Mouse (Mus musculus) kidney, postnatal 0 days (tissue): ENCODE measurements at regions not wholly inside any gene's neighbourhood (a gene's known extent, or its start where the extent isn't known, plus 50 kb on each side); places are given as distances from the start of the nearest gene placed in this dataset.

Source experiments
- ATAC-seq: fragments of 200-750 bp; cut with Nextera tagmentation; replicated peaks from 2 replicates; pipeline ENCODE4 v1.8.0; 2017; ENCODE audit warnings: low read depth, moderate number of reproducible peaks, moderate TSS enrichment, moderate library complexity; ENCODE audit not compliant: low FRiP score
- DNase-seq: peaks from one replicate; pipeline ENCODE4 v3.0.0-alpha.2; 2016; ENCODE audit warnings: low spot score
- H3K27ac ChIP-seq: fragments of 300-500 bp; sonication (generic); 2 replicates; pipeline ENCODE4 v1.5.1; 2014; ENCODE audit warnings: mild to moderate bottlenecking
- H3K27me3 ChIP-seq: fragments of 300-500 bp; sonication (generic); 2 replicates; pipeline ENCODE4 v1.6.1; 2014; ENCODE audit warnings: low read length, mixed read lengths; ENCODE audit not compliant: insufficient read depth
- H3K36me3 ChIP-seq: fragments of 300-500 bp; sonication (generic); 2 replicates; pipeline ENCODE4 v1.6.1; 2014; ENCODE audit warnings: low read length, mixed read lengths; ENCODE audit not compliant: insufficient read depth
- H3K4me1 ChIP-seq: fragments of 300-500 bp; sonication (generic); replicated peaks from 2 replicates; pipeline ENCODE4 v1.6.1; 2014; ENCODE audit warnings: antibody characterized with exemption, low read length, mixed read lengths; ENCODE audit not compliant: insufficient read depth
- H3K4me2 ChIP-seq: fragments of 300-500 bp; sonication (generic); 2 replicates; pipeline ENCODE4 v1.6.1; 2014; ENCODE audit warnings: mild to moderate bottlenecking, low read length, moderate library complexity, mixed read lengths
- H3K4me3 ChIP-seq: fragments of 300-500 bp; sonication (generic); replicated peaks from 2 replicates; pipeline ENCODE4 v1.5.1; 2014; ENCODE audit warnings: low read depth, low read length
- H3K9ac ChIP-seq: fragments of 300-500 bp; sonication (generic); 2 replicates; pipeline ENCODE4 v1.6.1; 2014; ENCODE audit warnings: low read depth, low read length
- H3K9me3 ChIP-seq: fragments of 300-500 bp; sonication (generic); replicated peaks from 2 replicates; pipeline ENCODE4 v1.6.1; 2016; ENCODE audit warnings: low read length, inconsistent platforms, mixed read lengths
- CTCF ChIP-seq: IDR thresholded peaks from 2 replicates; pipeline ENCODE4 v1.5.1; 2016; ENCODE audit warnings: antibody characterized with exemption, low read depth, mild to moderate bottlenecking, moderate library complexity
- WGBS: fragments of 180-500 bp; shearing (Covaris S2); extraction: QIAGEN DNeasy Blood & Tissue Kit; methylation state at CpG from one replicate; pipeline ENCODE4 v1.1.7; 2014; 5-methylcytosine and 5-hydroxymethylcytosine counted together

GRCm38 (mm10) chr7:114912109-114912508, 168.6 kb downstream of the Insc start:
- Histone ChIP-seq H3K27me3 (no peaks in the 10 kb centered on the region), H3K27ac (no peak overlapping the region), H3K9me3 (no peaks in the 10 kb centered on the region), H3K9ac (no peak overlapping the region), H3K4me3 (no peak overlapping the region), H3K36me3 (no peaks in the 10 kb centered on the region), H3K4me1 (no peaks in the 10 kb centered on the region), H3K4me2 (no peak overlapping the region)
- DNase-seq, result no peak
- TF ChIP-seq CTCF, result no peak
- no peak for ATAC-seq
- WGBS, result 93% methylated on average over 3 of the region's 3 CpGs

GRCm38 (mm10) chr7:114922155-114922554, 178.7 kb downstream of the Insc start:
- 9% methylated on average over 3 of the region's 3 CpGs for WGBS
- H3K9me3 ChIP-seq, result no peaks in the 10 kb centered on the region
- ATAC-seq, result peak; percentile 59
- TF ChIP-seq CTCF, result peak; percentile 86
- H3K27me3 ChIP-seq, result no peaks in the 10 kb centered on the region
- H3K9ac ChIP-seq, result no peak overlapping the region
- peak; percentile 73 for DNase-seq
- no peak overlapping the region for H3K4me3 ChIP-seq
- H3K4me1 ChIP-seq, result no peaks in the 10 kb centered on the region
- no peak overlapping the region for H3K4me2 ChIP-seq
- no peak overlapping the region for H3K27ac ChIP-seq
- H3K36me3 ChIP-seq, result no peaks in the 10 kb centered on the region

- Histone ChIP-seq H3K36me3 (no peaks in the 10 kb centered on the region), H3K27ac (no peak overlapping the region), H3K4me2 (no peak overlapping the region), H3K4me3 (no peak overlapping the region), H3K9me3 (no peaks in the 10 kb centered on the region), H3K27me3 (no peaks in the 10 kb centered on the region), H3K9ac (no peak overlapping the region), H3K4me1 (no peaks in the 10 kb centered on the region)
- WGBS, result 52% methylated on average over 8 of the region's 8 CpGs
- DNase-seq (no peak), ATAC-seq (no peak)
- TF ChIP-seq CTCF, result no peak
Observed at GRCm38 (mm10) chr7:114933861-114934260, 190.4 kb downstream of the Insc start.

GRCm38 (mm10) chr7:114950759-114951158, 207.3 kb downstream of the Insc start:
- H3K4me3 ChIP-seq, result no peak overlapping the region
- H3K4me2 ChIP-seq, result no peak overlapping the region
- no peak for TF ChIP-seq CTCF
- H3K27me3 ChIP-seq, result no peaks in the 10 kb centered on the region
- H3K9me3 ChIP-seq, result no peaks in the 10 kb centered on the region
- DNase-seq (no peak), ATAC-seq (no peak)
- H3K36me3 ChIP-seq, result no peaks in the 10 kb centered on the region
- no peaks in the 10 kb centered on the region for H3K4me1 ChIP-seq
- H3K9ac ChIP-seq, result no peak overlapping the region
- no peak overlapping the region for H3K27ac ChIP-seq

- Histone ChIP-seq H3K4me1 (no peaks in the 10 kb centered on the region), H3K36me3 (no peaks in the 10 kb centered on the region), H3K9me3 (no peaks in the 10 kb centered on the region), H3K4me2 (no peak overlapping the region), H3K9ac (no peak overlapping the region), H3K27me3 (no peaks in the 10 kb centered on the region), H3K27ac (no peak overlapping the region), H3K4me3 (no peak overlapping the region)
- TF ChIP-seq CTCF, result no peak
- ATAC-seq (no peak), DNase-seq (no peak)
- 70% methylated on average over 5 of the region's 5 CpGs for WGBS
Observed at GRCm38 (mm10) chr7:114963206-114963605, 219.7 kb downstream of the Insc start.

GRCm38 (mm10) chr7:114965923-114966322, 222.4 kb downstream of the Insc start:
- Histone ChIP-seq H3K4me1 (no peaks in the 10 kb centered on the region), H3K36me3 (no peaks in the 10 kb centered on the region), H3K9ac (no peak overlapping the region), H3K27ac (no peak overlapping the region), H3K4me2 (no peak overlapping the region), H3K9me3 (no peaks in the 10 kb centered on the region), H3K4me3 (no peak overlapping the region), H3K27me3 (no peaks in the 10 kb centered on the region)
- no peak for TF ChIP-seq CTCF
- ATAC-seq, result no peak; the same call in 1 of the 2 replicates
- peak; percentile 52 for DNase-seq
- WGBS, result 28% methylated on average over 2 of the region's 2 CpGs

- Histone ChIP-seq H3K4me1 (no peaks in the 10 kb centered on the region), H3K9me3 (no peaks in the 10 kb centered on the region), H3K9ac (no peak overlapping the region), H3K27me3 (no peaks in the 10 kb centered on the region), H3K27ac (no peak overlapping the region), H3K36me3 (no peaks in the 10 kb centered on the region), H3K4me2 (no peak overlapping the region), H3K4me3 (no peak overlapping the region)
- DNase-seq, result no peak
- WGBS, result 42% methylated on average over 2 of the region's 2 CpGs
- no peak for TF ChIP-seq CTCF
- ATAC-seq, result no peak
Observed at GRCm38 (mm10) chr7:114986481-114986880, 243.0 kb downstream of the Insc start.
